Mouse (Mus musculus) gastrocnemius, adult 2 months (tissue): ENCODE results near the gene Zfp518a. TPM values are rescaled to one million over a fixed set of nuclear protein-coding genes. Genes with fewer than 3 reads are reported as not detected.
A peak's percentile ranks its signal among the peaks of the same experiment; 100 is the strongest.

Source experiments
- DNase-seq: peaks from one replicate; pipeline ENCODE4 v3.0.0; 2022
- H3K27ac ChIP-seq: fragments of 200-600 bp; 2 replicates; pipeline ENCODE4 v1.8.1; 2022; ENCODE audit warnings: mild to moderate bottlenecking
- H3K4me3 ChIP-seq: fragments of 200-600 bp; 2 replicates; pipeline ENCODE4 v1.8.1; 2022; ENCODE audit warnings: mild to moderate bottlenecking, moderate library complexity
- CTCF ChIP-seq: fragments of 200-600 bp; IDR thresholded peaks from 2 replicates; pipeline ENCODE4 v1.8.1; 2022; ENCODE audit warnings: antibody characterized with exemption, mild to moderate bottlenecking, moderate library complexity
- intact Hi-C: fragments of 180-260 bp; cut with DNase I; formaldehyde crosslinking; loops from one replicate; pipeline ENCODE4 v1.15.1; 2025
- long read RNA-seq, 2 experiments: library from polyadenylated mRNA; stranded (forward); transcript quantifications; one replicate each; pipeline ENCODE4 v2.0.0; 2021
- total RNA-seq, 2 experiments: library from RNA; stranded (reverse); gene quantifications; 2 replicates each; pipeline ENCODE4 v1.2.3; 2021

The Zfp518a gene
- total RNA-seq, result 1 to 10 TPM; 5.2 to 5.6 TPM
- long read RNA-seq, experiment 1, full-length matches to known transcripts, result 3 of 4 reads
- long read RNA-seq, experiment 1, partial matches to known transcripts, result 0 of 4 reads
- long read RNA-seq, experiment 1, other reads (novel, unspliced or antisense), result 1 of 4 reads
- long read RNA-seq, experiment 2, partial matches to known transcripts, result 2 of 5 reads
- long read RNA-seq, experiment 2, other reads (novel, unspliced or antisense), result 3 of 5 reads

DNA sequence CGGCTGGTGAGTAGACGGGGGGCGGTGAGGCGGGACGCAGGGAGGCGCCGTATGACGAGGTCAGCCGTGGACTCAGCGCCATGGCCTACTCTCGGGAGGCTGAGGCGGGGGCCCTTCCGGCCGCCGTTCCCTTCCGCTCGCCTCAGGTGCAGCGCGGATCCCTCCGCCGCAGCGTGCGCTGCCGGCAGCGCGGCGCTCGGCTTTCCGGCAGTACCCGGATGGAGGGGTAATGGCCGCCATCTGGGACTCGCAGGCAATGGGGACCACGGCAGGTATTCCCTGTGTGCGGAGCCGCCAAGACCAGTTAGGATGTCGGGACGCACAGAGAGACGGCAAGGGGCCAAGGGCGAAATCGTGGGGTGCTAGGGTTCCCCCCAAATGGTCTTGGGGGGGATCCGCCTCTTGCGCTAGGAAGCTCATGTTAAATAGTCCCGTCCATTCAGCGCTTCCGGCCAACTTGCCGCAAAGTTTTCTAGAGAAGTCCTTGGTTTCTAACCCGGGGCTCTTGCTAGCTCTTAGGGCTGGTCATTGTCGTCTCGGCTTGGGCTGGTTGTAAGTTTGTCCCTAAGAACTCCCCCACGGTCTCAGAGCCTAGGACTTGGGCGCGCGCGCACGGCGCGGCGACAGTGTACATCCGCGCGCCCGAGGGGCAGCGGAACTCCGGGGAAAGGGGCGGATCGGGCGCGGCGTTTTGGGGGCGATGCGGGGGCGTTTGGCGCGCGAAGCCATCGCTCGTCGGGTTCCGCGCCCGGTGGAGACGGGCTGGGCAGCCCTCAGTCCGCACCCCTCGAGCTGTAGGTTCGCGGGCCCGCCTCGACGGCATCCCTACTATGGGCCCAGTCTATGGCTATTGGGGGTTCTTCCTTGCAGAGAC, at the start of gene Zfp518a:
Gene Zfp518a, plus strand, starts transcription at position 187 of the 874 bp plus-strand sequence.
- TF ChIP-seq CTCF, result no peak
- Histone ChIP-seq H3K27ac (peak within 1 kb of the TSS; percentile 90), H3K4me3 (peak within 1 kb of the TSS; percentile 76)
- peak; percentile 92 for DNase-seq
- intact Hi-C loops, result loop anchor here (1.0 kb wide), 1 partner anchor 21 kb away; no protein-coding TSS in a partner anchor

DNA sequence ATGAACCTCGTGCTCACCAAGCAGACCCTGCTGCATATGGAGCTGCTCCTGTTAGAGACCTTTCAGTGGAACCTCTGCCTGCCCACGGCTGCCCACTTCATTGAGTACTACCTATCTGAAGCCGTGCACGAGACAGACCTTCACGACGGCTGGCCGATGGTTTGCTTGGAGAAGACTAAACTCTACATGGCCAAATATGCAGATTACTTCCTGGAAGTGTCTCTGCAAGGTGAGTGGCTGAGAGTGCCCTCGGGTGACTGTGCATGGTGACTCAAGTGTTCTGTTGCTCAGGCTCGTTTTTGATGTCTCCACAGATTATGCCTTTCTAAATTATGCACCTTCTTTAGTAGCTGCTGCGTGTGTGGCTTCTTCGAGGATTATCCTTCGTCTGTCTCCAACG, 49.8 kb upstream of the Zfp518a start:
- no peak for DNase-seq
- intact Hi-C loops, result no loop called here
- no peak for TF ChIP-seq CTCF
- Histone ChIP-seq H3K4me3 (no peak overlapping the region), H3K27ac (no peak overlapping the region)

DNA sequence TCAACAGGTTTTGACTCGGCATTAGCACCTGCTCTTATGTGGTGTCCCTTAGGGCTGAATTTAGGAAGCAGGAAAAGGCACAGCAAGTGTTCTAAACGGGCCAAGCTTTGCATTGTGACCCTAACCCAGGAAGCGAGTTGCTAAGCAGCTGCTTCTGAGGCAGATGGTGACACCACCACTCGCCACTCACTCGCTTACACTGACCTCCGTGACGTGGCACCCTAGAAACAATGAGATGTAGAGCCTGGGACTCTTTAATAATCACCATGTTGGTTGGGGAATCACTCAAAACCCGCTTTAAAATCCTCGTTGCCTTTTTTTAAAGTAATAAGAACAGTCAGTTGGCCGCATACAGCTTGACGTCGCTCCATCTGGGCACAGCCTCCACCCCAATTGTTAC, 45.1 kb upstream of the Zfp518a start:
- no peak overlapping the region for H3K27ac ChIP-seq
- intact Hi-C loops, result no loop called here
- DNase-seq, result no peak
- TF ChIP-seq CTCF, result no peak
- H3K4me3 ChIP-seq, result no peak overlapping the region

DNA sequence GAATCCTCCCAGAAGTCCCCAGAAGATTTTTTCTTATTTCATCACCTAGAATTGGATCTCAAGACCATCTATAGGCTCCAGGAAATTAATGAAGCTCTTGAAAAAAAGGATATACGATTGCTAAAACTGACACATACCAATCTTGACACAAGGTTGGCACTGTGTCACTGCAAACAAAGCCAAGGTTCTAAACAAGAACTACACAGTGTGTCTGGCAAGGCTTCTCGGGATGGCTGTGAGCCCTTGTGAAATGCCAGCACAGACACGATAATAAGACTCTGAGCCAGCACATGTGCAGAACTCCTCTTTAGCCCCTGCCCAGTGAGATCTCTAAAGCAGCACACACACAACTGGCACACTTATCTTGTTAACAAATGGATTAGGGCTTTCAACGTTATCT, 35.0 kb upstream of the Zfp518a start:
- Histone ChIP-seq H3K4me3 (no peak overlapping the region), H3K27ac (no peak overlapping the region)
- intact Hi-C loops, result no loop called here
- no peak for TF ChIP-seq CTCF
- DNase-seq, result no peak

DNA sequence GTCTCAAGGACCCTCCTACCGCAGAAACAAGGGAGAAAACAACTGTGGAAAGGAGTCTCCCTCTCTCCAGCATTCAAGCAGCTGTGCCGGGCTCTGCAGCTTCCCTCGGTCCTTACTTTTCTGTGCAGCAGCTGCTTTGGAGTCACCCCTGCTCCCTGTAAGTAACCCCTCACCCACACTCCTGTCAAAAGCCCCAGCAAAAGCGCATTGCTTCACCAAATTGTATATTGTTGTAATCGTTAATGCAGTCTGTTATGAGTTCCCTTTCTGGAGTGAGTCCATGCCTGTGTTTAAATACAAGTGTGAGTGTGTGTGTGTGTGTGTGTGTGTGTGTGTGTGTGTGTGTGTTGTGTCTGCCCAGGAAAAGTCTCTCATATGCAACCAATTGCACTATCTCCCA, 26.2 kb upstream of the Zfp518a start:
- no peak for DNase-seq
- H3K27ac ChIP-seq, result no peak overlapping the region
- no peak for TF ChIP-seq CTCF
- H3K4me3 ChIP-seq, result no peak overlapping the region
- intact Hi-C loops, result no loop called here

DNA sequence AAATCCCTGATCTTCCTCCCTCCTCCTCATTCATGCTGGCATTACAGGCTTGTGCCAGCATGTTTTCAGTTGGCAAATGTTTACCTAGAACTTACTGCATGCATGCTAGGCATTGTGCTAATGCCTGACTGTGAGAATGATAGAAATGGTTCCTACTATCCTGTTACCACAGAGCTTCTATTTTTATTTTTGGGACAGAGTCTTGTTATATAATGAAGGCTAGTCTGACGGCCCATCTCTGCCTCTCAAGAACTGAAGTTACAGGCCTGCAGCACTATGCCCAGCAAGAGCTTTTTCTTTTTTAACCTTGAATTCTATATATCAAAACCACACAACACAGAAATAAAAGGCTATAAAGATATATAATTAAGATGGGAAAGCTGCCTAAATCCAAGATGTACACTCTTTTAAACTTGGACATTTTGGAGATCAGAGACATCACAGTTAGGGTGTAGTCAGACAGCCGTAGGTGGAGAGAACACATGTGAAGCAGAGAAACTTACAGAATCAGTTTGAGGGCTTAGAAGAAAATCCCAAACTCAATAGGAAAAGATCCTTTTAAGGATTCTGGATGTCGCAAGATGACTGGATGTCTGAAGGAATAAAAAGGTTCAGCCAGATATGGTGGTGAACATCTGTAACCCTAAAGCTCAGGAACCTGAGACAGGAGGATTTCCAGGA, 24.9 kb upstream of the Zfp518a start:
- no peak overlapping the region for H3K4me3 ChIP-seq
- TF ChIP-seq CTCF, result no peak
- no peak overlapping the region for H3K27ac ChIP-seq
- intact Hi-C loops, result no loop called here
- DNase-seq, result no peak

DNA sequence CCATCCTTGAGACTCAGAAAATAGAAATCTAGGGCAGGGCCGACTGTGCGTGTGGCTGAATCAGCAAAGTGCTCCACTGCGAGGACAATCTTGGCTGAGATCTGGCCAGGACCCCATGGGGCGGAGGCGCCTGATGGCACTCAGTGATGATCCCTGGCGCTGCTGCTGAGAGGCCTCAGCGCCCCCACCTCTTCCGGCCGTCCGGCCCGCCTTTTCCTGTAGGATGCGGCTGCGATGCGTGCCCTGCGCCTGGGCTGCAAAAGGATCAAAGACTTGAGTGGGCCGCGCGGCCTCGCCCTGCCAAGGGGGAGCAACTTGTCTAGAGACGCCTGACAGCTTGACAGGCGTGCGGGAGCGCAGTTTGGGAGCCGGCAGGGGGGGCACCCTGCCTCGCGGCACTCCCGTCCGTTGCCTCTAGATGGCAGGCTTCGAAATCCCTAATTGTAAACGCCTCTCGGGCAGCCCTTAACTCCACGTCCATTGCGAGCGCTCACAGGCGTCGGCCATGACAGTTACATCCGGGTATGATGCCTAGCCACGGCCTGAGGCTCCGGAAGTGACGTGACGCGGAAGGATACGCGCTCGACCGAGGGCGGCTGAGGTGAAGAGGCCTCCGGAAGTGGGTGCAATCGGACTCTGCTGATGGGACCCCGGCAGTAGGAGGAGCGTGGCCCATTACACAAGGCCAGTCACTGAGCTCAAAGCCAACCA, 21.4 kb upstream of the Zfp518a start:
- TF ChIP-seq CTCF, result peak; percentile 63
- peak overlapping the region; percentile 81 for H3K4me3 ChIP-seq
- peak; percentile 92 for DNase-seq
- intact Hi-C loops, result loop anchor here (1.0 kb wide), 1 partner anchor 21 kb away; the partner anchor contains the start of gene Zfp518a
- peak overlapping the region; percentile 77 for H3K27ac ChIP-seq

DNA sequence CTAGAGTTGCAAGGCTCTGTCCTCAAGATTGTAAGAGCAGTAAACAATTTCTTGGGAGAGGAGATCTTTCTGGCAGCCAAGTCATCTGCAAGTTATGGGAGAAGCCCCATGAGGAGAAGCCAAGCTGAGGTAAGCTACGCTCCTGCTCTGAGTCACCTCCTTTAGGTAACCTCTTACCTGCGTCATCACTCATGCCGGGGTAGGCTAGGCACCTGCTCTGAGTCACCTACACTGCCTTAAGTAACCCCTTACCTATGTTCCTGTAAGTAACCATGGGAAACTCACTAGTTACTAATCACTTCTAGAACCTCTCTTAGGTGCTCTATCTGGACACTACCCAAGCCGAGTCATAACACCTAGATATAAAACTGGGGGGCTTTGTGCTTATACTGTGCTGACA, 12.8 kb upstream of the Zfp518a start:
- intact Hi-C loops, result no loop called here
- no peak for DNase-seq
- Histone ChIP-seq H3K27ac (no peak overlapping the region), H3K4me3 (no peak overlapping the region)
- no peak for TF ChIP-seq CTCF

DNA sequence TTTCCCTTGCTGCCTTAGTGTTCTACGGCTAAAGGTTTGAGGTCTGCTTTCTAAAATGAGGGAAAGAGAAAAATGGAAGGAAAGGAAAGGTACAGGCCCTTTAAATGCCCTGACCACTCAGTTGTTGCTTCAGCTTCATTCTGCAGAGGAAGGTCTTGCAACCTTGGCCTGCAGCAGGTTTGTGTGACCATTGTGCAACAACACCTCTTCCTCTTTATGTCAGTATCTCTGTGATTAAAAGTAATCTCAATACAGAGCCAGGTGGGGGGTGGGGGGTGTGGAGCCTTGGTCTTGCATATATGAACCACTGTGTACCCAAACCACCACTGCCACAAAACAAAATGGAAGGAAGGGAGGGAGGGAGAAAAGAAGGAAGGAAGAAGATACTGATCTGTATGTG, 5.6 kb upstream of the Zfp518a start:
- no peak for TF ChIP-seq CTCF
- intact Hi-C loops, result no loop called here
- no peak overlapping the region for H3K27ac ChIP-seq
- no peak for DNase-seq
- H3K4me3 ChIP-seq, result no peak overlapping the region

DNA sequence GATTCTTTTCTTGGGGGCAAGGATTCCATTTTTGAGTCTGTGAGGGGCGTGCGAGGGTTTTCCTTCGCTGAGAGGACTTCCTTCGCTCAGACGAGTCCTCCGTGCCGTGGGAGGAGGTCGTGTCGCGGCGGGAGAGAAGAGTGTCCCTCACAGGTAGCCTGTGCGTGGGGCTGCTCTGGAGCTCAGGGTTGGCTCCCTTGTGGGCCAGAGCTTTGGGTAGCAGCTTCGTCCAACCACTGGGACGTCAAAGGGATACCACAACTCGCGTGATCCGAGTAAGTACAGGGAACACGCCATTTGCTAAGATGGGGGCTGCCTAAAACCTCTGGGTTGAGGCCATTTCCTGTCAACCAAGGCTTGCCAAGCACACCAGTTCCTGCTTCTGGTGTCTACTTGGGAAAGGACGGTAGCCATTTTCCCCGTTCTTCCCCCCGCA, 416 bp upstream of the Zfp518a start:
- Histone ChIP-seq H3K27ac (peak overlapping the region; percentile 90), H3K4me3 (peak overlapping the region; percentile 76)
- TF ChIP-seq CTCF, result no peak
- no peak for DNase-seq
- intact Hi-C loops, result loop anchor here (1.0 kb wide), 1 partner anchor 21 kb away; no protein-coding TSS in a partner anchor

DNA sequence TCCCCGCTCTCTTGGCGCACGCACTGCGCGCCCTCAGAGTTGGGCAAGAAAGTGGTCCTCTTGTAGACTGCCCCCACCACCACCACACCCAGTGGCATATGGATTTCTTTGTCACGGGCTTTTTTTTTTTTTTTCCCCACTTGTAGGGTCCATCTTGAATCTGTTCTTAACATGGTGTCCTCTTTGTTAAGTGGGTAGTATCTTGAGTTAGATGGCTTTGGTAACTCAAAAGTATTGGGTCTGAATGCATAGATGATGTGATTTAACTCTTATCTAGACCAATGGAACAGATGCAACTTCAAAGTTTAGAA, 843 bp downstream of the Zfp518a start:
- intact Hi-C loops, result no loop called here
- H3K27ac ChIP-seq, result peak overlapping the region; percentile 90
- H3K4me3 ChIP-seq, result peak overlapping the region; percentile 76
- DNase-seq, result no peak
- TF ChIP-seq CTCF, result no peak

DNA sequence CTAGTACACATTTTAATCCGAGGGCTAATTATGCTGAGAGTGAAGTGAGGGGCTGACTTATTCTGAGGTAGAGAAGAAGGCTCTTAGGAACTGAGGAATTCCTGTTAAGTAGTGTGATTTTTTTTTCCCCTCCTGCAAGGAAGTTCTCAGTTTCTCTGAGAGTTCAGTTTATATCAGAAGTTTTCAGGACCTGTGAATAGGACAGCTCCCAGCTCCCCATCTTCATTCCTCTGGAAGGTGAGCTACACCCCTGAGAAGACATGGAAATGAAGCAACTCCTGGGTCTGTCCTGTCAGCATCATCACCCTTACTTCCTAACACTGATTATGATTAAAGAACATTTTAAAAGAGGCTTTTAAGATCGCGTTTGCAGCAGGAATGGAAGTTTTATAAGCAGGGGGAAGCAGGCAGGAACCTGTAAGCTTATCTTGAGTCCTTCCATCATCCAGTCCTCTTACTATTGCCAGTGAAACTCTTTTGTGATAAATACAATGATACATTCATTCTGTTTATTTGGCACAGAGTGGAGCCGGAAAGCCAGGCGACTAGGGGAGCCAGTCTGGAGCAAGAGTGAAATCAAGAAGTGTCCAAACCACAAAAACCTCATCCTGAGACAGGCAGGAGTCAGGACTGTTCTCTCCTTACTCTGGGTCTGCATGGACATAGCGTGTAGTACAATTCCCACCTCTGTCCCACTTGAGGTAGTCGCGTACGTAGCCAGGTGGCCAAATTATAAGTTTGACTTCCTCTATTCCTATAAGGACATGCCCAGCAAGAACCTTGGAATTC, 37.3 kb downstream of the Zfp518a start:
- Histone ChIP-seq H3K4me3 (no peak overlapping the region), H3K27ac (no peak overlapping the region)
- DNase-seq, result no peak
- TF ChIP-seq CTCF, result no peak
- intact Hi-C loops, result no loop called here
